Mouse (Mus musculus): ENCODE results near the gene Padi2.
A peak's percentile ranks its signal among the peaks of the same experiment; 100 is the strongest.

Padi2 gene

DNA sequence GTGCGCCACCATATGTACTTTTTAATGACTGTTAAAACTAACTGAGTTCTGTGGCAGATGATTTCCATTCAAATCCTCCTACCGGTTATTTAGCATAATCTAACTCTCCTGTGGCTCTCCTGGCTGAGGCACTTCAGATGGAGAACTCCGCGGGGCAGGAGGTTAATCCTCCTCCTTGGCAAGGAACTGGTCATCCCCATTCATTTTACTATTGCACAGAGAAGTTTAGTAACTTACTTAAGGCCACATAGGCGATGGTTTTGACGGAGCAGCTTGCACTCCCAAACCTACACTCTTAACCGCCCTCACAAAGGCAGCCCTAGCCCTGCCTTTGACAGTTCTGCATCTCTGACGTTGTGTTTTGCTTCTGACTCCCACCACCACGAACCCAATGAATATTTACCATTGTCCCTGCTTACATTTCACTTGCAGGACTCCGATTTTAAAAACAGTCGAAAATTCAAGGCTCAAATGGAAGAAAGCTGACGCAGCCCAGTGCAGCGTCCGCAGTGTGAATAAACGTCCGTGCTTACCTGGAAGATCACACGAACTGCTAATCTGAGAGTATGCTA, 51.1 kb downstream of the Padi2 start:
- ATAC-seq (ENCODE audit: insufficient number of reproducible peaks, low FRiP score, low TSS enrichment), result no peak

DNA sequence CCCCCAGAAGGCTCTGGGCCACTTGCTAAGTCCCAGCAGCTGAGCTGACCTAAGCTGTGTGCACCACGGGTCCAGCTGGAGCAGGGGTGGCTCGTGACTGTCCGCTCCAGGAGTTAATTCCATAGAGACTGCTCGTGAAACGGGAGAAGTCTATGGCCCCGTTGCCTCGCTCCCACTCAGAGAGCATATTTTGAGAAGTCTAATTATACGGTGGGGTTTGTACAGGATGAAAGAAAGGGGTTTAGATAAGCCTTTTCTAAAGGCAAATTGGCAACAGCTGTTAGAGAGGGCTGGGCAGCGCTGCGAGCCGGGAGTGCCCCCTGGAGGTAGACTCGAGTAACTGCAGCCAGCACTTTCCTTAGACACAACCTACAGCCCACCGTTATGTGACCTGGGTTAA, 51.6 kb downstream of the Padi2 start:
- no peak for ATAC-seq (ENCODE audit: insufficient number of reproducible peaks, low FRiP score, low TSS enrichment)

DNA sequence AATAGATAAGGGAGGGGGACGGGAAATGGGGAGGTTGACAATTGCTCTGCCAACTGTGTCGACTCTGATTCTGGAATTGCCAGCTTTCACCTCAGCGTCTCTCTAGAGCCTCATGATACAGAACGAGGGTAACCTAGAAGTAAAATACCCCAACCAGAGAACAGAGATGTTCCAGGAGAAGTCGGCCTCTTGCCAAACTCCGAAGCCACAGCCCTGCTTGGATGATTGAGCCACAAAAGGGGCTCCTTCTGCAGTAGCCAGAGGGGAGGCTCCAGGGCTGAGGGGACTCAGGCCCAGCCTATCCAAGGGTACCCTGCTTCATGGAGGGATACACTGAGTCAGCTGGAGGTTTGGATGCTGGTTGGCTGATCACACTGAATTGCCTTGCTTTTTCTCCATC, 52.2 kb downstream of the Padi2 start:
- ATAC-seq (ENCODE audit: insufficient number of reproducible peaks, low FRiP score, low TSS enrichment), result no peak

DNA sequence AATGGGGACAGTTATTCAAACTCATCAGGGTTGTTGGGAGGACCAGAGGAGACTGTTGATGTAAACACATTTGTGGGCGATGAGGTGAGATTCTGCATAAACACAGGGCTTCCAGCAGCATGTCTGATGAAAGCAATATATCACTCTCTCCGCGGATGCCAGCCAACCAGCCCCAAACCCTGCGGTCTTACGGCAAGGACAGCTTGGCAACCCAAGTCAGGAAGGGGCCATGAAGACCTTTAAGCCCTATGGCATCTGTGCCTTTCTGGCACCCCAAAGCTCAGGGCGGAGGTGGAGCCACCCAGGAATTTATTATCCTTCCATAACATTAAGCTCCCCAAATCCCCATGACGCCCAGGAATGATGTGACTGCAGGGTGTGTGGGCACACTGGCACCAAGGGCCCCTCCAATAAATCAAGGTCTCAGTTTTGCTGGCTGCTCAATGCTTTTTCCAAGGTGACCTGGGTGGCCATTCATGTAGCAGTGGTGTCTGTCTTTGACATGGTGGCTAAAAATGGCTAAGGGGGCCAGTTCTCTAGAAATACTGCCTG, 53.1 kb downstream of the Padi2 start:
- no peak for ATAC-seq (ENCODE audit: insufficient number of reproducible peaks, low FRiP score, low TSS enrichment)

DNA sequence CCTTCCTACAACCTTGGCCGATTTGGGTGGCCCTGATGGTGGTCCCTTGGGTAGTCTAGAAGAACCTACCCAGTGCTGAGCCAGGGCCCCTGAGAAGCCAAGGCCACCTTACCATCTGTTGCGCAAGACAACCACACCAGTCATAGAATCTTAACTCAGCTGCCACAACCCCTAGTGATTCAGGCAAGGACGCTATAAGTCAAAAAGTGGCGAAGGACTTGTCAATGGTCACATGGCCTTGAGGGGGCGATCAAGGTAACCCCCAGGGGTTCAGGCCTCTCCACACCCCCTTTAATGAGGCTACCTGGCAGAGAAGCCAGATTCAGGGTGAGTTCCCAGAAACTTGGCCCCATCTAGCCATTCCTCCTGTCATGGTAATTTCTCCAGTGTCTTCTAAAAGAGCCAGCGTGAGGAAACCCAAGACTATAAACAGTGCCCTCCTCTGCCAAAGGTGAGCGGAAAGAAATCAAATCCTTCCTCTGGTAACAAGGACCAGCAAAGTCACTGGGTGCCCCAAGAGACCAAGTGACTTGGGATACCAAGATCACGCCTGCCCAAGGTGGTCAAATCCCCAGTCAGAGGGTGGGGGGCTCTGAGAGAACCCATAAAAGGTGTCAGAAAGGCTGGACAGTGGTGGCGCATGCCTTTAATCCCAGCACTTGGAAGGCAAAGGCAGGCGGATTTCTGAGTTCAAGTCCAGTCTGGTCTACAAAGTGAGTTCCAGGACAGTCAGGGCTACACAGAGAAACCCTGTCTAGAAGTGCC, 53.8 kb downstream of the Padi2 start:
- no peak for ATAC-seq (ENCODE audit: insufficient number of reproducible peaks, low FRiP score, low TSS enrichment)

DNA sequence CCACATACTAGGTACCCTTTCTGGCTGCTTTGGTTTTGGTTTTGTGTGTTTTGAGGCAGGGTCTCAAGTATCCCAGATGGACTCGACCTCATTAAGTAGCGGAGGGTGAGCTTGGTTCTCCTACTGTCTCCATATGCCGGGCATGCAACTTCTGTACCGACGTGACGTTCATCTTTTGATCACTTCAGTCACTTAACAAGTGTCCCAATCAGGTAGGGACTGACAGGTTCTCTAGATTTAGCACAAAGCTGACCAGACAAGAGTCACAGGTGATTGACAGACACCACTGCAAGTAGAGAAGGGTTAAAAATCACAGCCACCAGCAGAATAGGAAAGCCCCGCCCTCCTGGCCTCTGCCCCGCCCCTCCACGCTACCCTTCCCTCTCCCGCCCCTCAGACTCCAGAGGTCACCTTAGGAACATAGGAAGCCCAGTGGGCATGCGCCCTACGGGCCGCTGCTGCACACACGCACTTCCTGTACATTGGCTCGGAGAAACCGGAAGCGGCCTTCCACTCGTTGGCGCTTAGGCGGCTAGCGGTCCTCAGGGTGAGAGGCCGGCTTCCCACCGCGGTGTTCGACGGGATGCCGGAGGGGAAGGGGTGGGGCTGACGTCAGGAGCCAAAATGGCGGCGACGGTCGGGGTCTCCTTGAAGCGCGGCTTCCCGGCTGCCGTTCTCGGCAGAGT, 54.8 kb downstream of the Padi2 start, which contains the start of gene Sdhb:
Sdhb (plus strand) TSS at position 423 of the 686 bp plus-strand sequence.
- peak; percentile 94 for ATAC-seq (ENCODE audit: insufficient number of reproducible peaks, low FRiP score, low TSS enrichment)

GRCm38 (mm10) chr4:140961467-140962206, 55.5 kb downstream of the Padi2 start:
- 0 out of 2 replicates have a peak, but pooled peaks have one; percentile 9 for ATAC-seq (ENCODE audit: insufficient number of reproducible peaks, low FRiP score, low TSS enrichment)

DNA sequence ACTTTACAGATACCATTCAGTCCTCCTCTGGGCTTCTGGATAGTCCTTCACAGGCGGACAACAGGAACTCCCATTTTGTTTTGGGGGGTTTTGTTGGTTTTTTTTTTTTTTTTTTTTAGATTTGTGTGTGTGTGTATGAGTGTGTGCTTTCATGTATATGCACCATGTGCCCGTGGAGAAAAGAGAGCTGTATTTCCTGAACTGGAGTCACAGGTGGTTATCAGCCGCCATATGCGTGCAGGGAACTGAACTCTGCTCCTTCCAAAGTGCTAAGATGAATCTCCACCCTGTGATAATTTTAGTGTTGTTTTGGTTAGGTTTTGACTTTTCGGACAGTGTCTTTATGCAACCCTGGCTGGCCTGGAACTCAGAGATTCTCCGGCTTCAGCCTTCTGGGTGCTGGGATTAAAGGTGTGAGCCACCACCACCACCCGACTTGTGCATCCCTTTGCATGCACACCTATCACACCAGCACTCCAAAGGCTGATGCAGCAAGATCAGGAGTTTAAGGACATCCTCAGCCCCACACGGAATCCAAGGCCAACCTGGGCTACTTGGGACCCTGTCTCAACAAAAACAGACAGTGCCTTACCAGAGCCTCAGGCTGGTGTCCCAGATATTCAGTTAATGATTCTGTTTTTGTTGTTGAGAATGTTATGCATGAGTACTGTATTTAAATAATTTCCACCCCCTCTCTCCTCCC, 56.2 kb downstream of the Padi2 start:
- no peak for ATAC-seq (ENCODE audit: insufficient number of reproducible peaks, low FRiP score, low TSS enrichment)

GRCm38 (mm10) chr4:140962950-140963349, 56.8 kb downstream of the Padi2 start:
- ATAC-seq (ENCODE audit: insufficient number of reproducible peaks, low FRiP score, low TSS enrichment), result no peak

DNA sequence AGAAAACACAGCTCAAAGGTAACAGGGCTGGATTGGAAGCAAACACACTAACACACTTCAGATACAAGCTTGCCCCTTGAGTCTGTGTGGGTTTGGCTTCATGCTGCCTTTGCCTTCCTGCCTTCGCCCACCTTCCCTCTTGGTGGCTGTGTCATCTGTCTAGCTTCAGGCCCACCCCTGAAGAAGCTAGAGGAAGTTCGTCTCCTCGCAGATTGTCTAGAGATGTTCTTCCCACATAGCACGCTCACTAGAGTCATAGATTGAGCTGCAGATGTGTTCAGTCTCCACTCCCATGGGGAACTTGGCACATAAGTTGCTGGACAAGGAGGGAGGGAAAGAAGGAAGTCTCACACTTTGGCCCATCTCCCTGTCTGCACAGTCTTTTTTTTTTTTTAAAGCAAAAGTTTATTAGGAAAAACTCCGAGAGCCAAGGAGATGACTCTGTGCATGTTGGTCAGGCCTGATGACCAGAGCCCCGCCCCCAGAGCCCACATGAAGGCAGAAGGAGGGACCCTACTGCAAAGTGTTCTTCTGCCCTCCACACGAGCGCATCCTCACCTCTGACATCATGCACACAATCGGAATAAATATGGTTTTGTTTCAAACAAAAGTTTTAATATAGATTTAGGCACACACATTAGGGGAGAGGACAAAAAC, 57.9 kb downstream of the Padi2 start:
- ATAC-seq (ENCODE audit: insufficient number of reproducible peaks, low FRiP score, low TSS enrichment), result no peak

- no peak for ATAC-seq (ENCODE audit: insufficient number of reproducible peaks, low FRiP score, low TSS enrichment)
Observed at GRCm38 (mm10) chr4:140964620-140965019, 58.5 kb downstream of the Padi2 start.

- ATAC-seq (ENCODE audit: insufficient number of reproducible peaks, low FRiP score, low TSS enrichment), result no peak
Observed at GRCm38 (mm10) chr4:140967386-140968159, 61.4 kb downstream of the Padi2 start.

GRCm38 (mm10) chr4:140971691-140972090, 65.5 kb downstream of the Padi2 start:
- no peak for ATAC-seq (ENCODE audit: insufficient number of reproducible peaks, low FRiP score, low TSS enrichment)

DNA sequence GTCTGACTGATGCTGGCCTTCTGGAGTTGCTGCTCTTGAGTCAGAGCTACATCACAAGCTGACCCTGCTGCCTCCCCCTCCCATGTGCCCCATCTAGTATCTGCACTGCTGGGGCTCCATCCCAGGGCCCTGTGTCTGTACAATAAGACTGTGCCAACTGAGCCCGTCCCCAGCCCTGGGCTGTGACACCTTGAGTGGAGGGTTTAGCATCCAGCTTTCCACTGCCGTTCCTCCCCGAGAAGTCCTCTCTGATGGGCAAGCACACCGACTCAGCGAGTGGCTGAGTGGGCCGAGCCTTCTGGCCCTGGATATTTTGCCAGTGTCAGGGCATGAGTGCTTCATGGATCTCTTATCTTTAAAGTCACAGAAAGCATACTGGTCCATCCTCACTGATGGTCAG, 68.3 kb downstream of the Padi2 start:
- no peak for ATAC-seq (ENCODE audit: insufficient number of reproducible peaks, low FRiP score, low TSS enrichment)

- ATAC-seq (ENCODE audit: insufficient number of reproducible peaks, low FRiP score, low TSS enrichment), result no peak
Observed at GRCm38 (mm10) chr4:140975356-140975755, 69.2 kb downstream of the Padi2 start.

GRCm38 (mm10) chr4:140977278-140977677, 71.1 kb downstream of the Padi2 start:
- no peak for ATAC-seq (ENCODE audit: insufficient number of reproducible peaks, low FRiP score, low TSS enrichment)

DNA sequence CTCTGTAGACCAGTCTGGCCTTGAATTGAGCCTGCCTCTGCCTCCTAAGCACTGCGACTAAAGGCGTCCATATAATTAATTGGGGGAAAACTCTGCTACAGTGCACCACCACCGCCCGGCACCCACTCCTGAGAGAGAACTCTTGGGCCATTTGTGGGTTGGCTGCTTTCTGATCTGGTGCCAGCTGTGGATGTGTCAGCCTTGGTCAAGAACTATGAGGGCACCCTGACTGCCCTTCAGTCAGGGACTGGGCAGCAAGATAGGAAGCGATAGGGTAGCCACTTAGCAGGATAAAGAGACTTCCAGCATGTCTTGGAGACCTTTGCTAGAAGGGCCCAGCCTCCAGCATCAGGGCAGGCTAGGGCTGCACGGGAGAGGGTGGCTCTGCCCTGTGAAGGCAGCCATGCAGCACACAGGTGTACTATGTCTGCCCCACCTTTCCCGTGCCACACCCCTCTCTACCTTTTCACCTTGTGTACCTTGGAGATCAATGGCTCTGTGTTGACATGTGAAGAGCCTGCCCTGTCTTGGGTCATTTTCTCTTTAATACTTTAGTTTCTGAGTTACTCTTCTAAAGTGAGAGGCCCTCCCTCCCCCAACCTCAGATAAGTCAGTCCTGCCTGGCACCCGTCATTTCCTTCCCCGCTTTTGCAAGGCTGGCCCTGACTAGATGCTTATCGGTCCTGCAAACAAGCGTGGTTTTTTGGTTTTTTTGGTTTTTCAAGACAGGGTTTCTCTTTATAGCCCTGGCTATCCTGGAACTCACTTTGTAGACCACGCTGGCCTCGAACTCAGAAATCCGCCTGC, 71.9 kb downstream of the Padi2 start:
- no peak for ATAC-seq (ENCODE audit: insufficient number of reproducible peaks, low FRiP score, low TSS enrichment)

- no peak for ATAC-seq (ENCODE audit: insufficient number of reproducible peaks, low FRiP score, low TSS enrichment)
Observed at GRCm38 (mm10) chr4:140981605-140982004, 75.5 kb downstream of the Padi2 start.
